Mouse (Mus musculus): ENCODE measurements at regions not wholly inside any gene's neighbourhood (a gene's known extent, or its start where the extent isn't known, plus 50 kb on each side); places are given as distances from the start of the nearest gene placed in this dataset.

GRCm38 (mm10) chr9:120794210-120794609 is 134.8 kb upstream of the Ctnnb1 start:
- no peak for DNase-seq (ENCODE audit: low spot score)
- WGBS: 88% methylated on average over 5 of the region's 5 CpGs
- H3K27me3 ChIP-seq (ENCODE audit: insufficient read depth, poor library complexity, severe bottlenecking): 0 out of 2 replicates have a peak, but pooled peaks cover 13% of the 10 kb centered on the region
- H3K4me1 ChIP-seq: peaks cover 18% of the 10 kb centered on the region
- H3K4me3 ChIP-seq: no peak overlapping the region
- H3K27ac ChIP-seq: no peak overlapping the region
- no peaks in the 10 kb centered on the region for H3K36me3 ChIP-seq
- peaks cover 8% of the 10 kb centered on the region; the same call in 1 of the 2 replicates for H3K9me3 ChIP-seq

DNA sequence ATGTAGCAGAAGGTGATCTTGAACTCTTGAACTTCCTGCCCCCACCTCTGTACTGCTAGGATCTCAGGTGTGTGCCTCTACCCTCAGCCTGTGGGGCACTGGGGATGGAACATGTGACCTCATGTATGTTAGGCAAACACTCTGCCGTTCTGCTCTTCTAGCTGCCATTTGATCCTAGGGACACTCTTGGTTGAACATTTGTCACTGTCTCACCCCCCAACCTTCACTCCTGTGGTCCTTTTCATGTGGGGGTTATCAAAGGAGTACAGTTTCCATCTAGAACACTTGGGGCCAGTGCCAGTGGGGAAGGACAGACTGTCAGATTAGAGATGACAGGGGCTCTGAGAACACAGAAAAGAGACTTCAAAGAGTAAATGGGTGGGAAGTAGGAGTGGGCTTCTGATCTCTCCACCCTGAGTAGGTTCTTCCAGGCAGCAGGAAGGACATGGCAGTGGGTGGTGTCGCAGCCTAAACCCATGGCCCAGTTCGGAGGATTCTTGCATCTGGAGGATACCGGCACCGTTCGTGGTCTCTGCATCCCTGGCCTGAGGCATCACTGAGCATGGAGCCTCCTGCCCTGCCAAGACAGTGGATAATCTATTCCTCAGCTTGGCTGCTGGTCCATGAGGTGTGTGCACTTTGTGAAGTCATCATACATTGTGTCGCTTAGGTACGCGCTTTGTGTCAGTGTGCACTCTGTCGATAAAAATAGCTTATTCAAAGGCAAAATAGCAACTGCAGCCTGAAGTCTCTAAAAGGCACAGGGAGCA is 132.7 kb upstream of the Ctnnb1 start:
- Histone ChIP-seq H3K27me3 (ENCODE audit: insufficient read depth, poor library complexity, severe bottlenecking) (0 out of 2 replicates have a peak, but pooled peaks cover 13% of the 10 kb centered on the region), H3K4me1 (peaks cover 18% of the 10 kb centered on the region), H3K36me3 (no peaks in the 10 kb centered on the region), H3K4me3 (no peak overlapping the region), H3K9me3 (peaks cover 5% of the 10 kb centered on the region; the same call in 1 of the 2 replicates), H3K27ac (no peak overlapping the region)
- WGBS: 77% methylated on average over 10 of the region's 10 CpGs
- DNase-seq (ENCODE audit: low spot score): no peak

DNA sequence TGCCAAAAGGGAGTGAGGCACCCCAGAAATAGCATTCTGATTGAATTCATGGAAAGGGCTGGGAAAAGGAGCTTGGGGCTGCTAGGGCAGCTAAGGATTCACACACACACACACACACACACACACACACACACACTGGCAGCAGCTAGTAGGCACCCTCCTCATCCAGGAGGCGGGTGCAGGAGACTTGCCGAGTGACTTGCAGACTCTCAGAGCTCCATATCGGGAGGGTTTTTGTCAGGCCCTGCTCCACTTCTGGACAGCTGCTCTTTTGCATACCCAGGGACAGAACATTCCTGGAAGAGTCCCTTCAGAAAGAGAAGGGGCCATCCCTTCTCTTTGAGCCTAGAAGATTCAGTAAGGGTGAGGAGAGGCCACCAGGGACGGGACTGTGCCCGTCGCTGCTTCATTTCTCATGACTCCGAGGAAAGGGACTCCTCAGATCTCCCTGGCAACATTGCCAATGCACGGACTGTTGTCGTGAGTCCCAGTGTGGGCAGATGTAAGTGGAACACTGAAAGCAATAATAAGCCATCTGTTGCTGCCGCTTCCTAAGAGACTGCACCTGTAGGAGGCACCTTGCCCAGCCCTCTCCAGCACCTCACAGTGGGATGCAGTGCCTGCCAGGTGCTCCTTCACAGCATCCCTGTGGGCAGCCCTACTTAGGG is 130.9 kb upstream of the Ctnnb1 start:
- Histone ChIP-seq H3K27ac (no peak overlapping the region), H3K9me3 (no peaks in the 10 kb centered on the region), H3K4me1 (peaks cover 18% of the 10 kb centered on the region), H3K36me3 (no peaks in the 10 kb centered on the region), H3K4me3 (no peak overlapping the region), H3K27me3 (ENCODE audit: insufficient read depth, poor library complexity, severe bottlenecking) (0 out of 2 replicates have a peak, but pooled peaks cover 13% of the 10 kb centered on the region)
- DNase-seq (ENCODE audit: low spot score): no peak
- WGBS: 45% methylated on average over 10 of the region's 10 CpGs

DNA sequence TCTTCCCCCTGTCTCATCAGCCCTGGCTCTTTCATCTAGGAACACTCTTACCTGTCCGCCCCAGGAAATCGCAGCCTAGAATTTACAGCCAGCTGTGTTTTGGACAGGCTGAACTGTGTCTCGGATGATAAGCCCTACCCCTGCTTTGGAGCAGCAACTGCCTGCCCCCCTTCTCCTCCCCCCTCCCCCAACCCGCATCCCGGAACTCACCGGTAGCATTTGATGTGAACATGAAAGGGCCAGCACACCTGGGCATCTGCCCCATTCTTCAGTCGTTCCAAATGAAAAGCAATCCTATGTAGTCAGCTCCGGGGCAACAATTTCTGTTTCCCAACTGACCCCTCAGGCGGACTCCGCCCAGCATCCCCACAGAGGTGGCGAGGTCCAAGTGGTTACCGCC is 130.1 kb upstream of the Ctnnb1 start:
- Histone ChIP-seq H3K4me1 (peaks cover 18% of the 10 kb centered on the region), H3K36me3 (no peaks in the 10 kb centered on the region), H3K9me3 (no peaks in the 10 kb centered on the region), H3K27ac (no peak overlapping the region), H3K4me3 (no peak overlapping the region), H3K27me3 (ENCODE audit: insufficient read depth, poor library complexity, severe bottlenecking) (0 out of 2 replicates have a peak, but pooled peaks cover 13% of the 10 kb centered on the region)
- WGBS: 30% methylated on average over 12 of the region's 12 CpGs
- no peak for DNase-seq (ENCODE audit: low spot score)

DNA sequence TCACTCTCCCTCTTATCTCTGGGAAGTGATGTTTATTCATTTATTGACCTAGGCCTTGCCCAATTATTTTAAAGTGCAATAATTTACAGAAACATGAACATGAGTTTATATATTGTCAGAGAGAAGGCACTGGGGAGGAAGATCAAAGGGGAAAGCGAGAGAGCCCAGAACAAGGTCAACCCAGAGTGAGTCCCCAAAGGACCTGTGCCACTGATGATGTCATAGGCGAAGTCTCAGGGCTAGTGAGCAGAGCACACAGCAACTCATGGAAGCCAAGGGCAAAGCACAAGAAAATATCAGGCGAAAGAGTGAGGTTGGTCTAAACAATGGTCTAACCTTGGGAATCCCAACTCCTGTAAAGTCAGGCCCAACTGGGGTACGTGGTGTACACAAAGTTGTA is 126.4 kb upstream of the Ctnnb1 start:
- H3K9me3 ChIP-seq: no peaks in the 10 kb centered on the region
- H3K27me3 ChIP-seq (ENCODE audit: insufficient read depth, poor library complexity, severe bottlenecking): 0 out of 2 replicates have a peak, but pooled peaks cover 11% of the 10 kb centered on the region
- peaks cover 29% of the 10 kb centered on the region for H3K4me1 ChIP-seq
- no peak for DNase-seq (ENCODE audit: low spot score)
- H3K36me3 ChIP-seq: no peaks in the 10 kb centered on the region
- H3K4me3 ChIP-seq: no peak overlapping the region
- H3K27ac ChIP-seq: no peak overlapping the region
- WGBS: 85% methylated on average over 4 of the region's 4 CpGs

DNA sequence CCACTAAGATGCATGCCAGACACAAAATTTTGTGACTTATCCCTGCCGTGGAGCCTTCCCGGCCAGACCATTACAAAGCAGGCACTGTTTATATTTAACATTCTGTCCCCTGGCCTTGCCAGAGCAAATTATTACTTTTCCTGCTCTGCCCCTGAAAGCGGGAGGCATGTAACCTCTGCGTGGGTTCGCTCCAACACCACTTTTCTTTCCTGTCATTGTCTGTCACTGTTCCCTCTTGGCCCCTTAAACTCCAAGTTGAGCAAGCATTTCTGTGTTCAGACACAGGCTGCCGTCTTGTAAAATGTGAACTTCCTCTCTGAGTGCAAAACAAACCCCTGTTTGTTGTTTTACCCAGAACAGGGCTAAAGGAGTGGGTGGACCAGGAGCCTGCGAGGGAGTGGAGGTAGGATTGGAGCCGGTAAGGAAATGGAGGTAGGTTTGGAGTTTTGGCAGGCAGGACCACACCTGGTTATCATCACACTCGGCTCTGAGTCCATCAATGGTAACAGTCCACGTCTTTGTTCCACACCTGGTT is 124.2 kb upstream of the Ctnnb1 start:
- peaks cover 9% of the 10 kb centered on the region; the same call in 1 of the 2 replicates for H3K27me3 ChIP-seq (ENCODE audit: insufficient read depth, poor library complexity, severe bottlenecking)
- DNase-seq (ENCODE audit: low spot score): no peak
- H3K4me1 ChIP-seq: peaks cover 24% of the 10 kb centered on the region
- 45% methylated on average over 10 of the region's 10 CpGs for WGBS
- H3K9me3 ChIP-seq: no peaks in the 10 kb centered on the region
- no peak overlapping the region for H3K4me3 ChIP-seq
- H3K36me3 ChIP-seq: no peaks in the 10 kb centered on the region
- H3K27ac ChIP-seq: no peak overlapping the region; the same call in none of the 2 replicates

DNA sequence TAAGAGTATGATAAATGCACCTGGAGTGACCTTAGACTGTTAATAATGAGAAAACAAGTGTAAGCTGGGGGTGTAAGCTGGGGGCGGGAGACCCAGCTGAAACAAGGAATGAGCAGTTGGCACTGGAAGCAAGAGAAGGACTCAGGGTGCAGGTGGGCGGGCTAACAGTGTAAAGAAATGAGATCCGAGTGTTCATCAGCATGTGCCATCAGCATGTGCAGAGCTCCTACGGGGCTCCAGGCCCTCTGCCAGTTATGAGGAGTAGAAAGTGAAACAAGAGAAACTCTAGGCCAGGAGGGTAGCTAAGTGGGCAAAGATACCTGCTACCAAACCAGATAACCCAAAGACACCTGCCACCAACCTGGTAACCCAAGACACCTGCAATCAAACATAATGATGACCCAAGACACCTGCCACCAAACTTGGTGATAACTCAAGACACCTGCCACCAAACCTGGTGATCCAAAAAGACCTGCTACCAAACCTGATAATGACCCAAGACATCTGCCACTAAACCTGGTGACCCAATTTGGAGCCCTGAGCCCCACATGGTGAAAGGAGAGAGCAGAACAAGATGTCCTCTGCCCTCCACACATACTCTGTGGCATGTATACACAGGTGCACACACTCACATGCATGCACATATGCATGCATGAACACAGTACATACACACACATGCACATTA is 120.1 kb upstream of the Ctnnb1 start:
- DNase-seq (ENCODE audit: low spot score): no peak

DNA sequence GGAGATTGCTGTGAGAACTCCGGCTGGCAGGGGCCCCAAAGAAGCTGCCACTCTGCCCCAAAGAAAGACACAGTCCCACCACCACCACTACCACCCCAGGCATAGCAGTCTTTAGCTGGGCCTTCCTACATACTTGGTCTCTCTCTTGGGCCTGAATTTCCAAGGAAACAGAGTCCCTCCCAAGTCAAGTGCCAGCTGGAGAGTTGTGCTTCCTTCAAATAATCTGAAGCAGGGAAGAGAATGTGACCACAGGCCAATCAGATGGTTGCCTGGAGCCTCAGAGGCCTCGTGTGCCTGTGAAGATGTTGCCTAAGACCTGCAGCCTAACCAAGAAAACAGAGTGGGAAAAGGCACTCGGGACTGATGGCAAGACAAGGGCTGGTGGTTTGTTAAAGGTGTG is 117.5 kb upstream of the Ctnnb1 start:
- H3K4me3 ChIP-seq: no peak overlapping the region
- peaks cover 9% of the 10 kb centered on the region; the same call in 1 of the 2 replicates for H3K27me3 ChIP-seq (ENCODE audit: insufficient read depth, poor library complexity, severe bottlenecking)
- no peak for DNase-seq (ENCODE audit: low spot score)
- WGBS: 66% methylated on average over 3 of the region's 3 CpGs
- H3K36me3 ChIP-seq: no peaks in the 10 kb centered on the region
- H3K9me3 ChIP-seq: no peaks in the 10 kb centered on the region
- peaks cover 21% of the 10 kb centered on the region for H3K4me1 ChIP-seq
- no peak overlapping the region for H3K27ac ChIP-seq

More for the DNA sequence above, 120.1 kb upstream of the Ctnnb1 start:
- Histone ChIP-seq H3K4me1 (peaks cover 37% of the 10 kb centered on the region), H3K27ac (no peak overlapping the region), H3K4me3 (no peak overlapping the region), H3K9me3 (no peaks in the 10 kb centered on the region), H3K36me3 (no peaks in the 10 kb centered on the region), H3K27me3 (ENCODE audit: insufficient read depth, poor library complexity, severe bottlenecking) (peaks cover 9% of the 10 kb centered on the region; the same call in 1 of the 2 replicates)
- WGBS: 72% methylated on average over 4 of the region's 4 CpGs

DNA sequence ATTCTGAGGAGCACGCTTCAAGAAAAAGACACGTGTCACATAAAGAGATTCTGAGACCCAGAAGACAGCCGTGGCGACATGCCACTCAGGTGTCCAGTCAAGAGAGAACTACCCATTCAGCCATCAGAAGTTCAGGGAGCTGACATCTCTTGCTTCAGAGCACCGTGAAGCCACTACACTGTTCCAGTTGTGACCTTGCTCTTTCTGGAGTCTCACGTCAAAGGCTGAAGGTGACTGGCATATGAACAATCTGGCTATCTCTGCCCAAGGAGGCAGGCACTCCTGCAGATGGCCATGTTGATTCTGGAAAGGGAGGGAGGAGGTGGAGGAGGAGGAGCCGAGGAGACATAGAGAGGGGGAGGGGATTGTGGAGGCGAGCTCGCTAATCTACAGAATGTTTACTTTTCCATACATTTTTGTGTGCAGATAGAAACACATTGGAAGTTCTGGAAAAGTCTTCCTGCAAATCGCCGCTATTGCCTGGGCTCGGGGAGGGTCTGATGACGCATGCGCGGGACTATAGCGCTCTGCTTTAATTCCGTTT is 116.3 kb upstream of the Ctnnb1 start:
- no peak for DNase-seq (ENCODE audit: low spot score)
- Histone ChIP-seq H3K36me3 (no peaks in the 10 kb centered on the region), H3K4me1 (peaks cover 18% of the 10 kb centered on the region), H3K9me3 (no peaks in the 10 kb centered on the region), H3K27ac (no peak overlapping the region), H3K27me3 (ENCODE audit: insufficient read depth, poor library complexity, severe bottlenecking) (peaks cover 9% of the 10 kb centered on the region; the same call in 1 of the 2 replicates), H3K4me3 (no peak overlapping the region)
- 61% methylated on average over 17 of the region's 17 CpGs for WGBS

DNA sequence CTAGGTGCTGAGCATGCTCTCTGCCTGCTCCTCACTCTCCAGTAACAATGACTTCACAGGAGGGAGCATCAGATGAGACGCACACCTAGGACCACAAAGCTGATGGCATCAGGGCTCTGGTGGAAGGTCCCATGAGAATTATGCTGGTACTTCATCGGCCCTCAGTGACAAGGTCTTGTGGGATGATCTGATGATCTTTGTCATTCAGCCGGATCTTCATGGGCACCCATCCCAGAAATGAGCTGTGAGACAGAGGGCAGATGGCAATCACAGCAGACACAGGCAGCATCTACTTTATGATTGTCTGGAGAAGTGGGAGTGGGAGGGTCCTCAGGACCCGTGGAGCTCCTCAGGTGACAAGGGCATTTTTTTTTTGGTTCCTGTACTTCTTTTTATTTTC is 114.7 kb upstream of the Ctnnb1 start:
- H3K27me3 ChIP-seq (ENCODE audit: insufficient read depth, poor library complexity, severe bottlenecking): no peaks in the 10 kb centered on the region
- H3K4me3 ChIP-seq: no peak overlapping the region
- DNase-seq (ENCODE audit: low spot score): no peak
- no peaks in the 10 kb centered on the region for H3K9me3 ChIP-seq
- 80% methylated on average over 4 of the region's 4 CpGs for WGBS
- no peaks in the 10 kb centered on the region for H3K36me3 ChIP-seq
- H3K4me1 ChIP-seq: peaks cover 13% of the 10 kb centered on the region
- no peak overlapping the region for H3K27ac ChIP-seq

GRCm38 (mm10) chr9:120818726-120819317 is 110.2 kb upstream of the Ctnnb1 start:
- H3K4me1 ChIP-seq: peaks cover 8% of the 10 kb centered on the region
- DNase-seq (ENCODE audit: low spot score): no peak
- WGBS: 85% methylated on average over 22 of the region's 22 CpGs
- H3K27ac ChIP-seq: no peak overlapping the region
- no peaks in the 10 kb centered on the region for H3K9me3 ChIP-seq
- no peaks in the 10 kb centered on the region for H3K27me3 ChIP-seq (ENCODE audit: insufficient read depth, poor library complexity, severe bottlenecking)
- no peaks in the 10 kb centered on the region for H3K36me3 ChIP-seq
- H3K4me3 ChIP-seq: no peak overlapping the region

GRCm38 (mm10) chr9:120820892-120821291 is 108.1 kb upstream of the Ctnnb1 start:
- DNase-seq (ENCODE audit: low spot score): no peak
- Histone ChIP-seq H3K9me3 (no peaks in the 10 kb centered on the region), H3K4me3 (no peak overlapping the region), H3K27ac (no peak overlapping the region), H3K36me3 (no peaks in the 10 kb centered on the region), H3K4me1 (peaks cover 7% of the 10 kb centered on the region; the same call in 1 of the 2 replicates), H3K27me3 (ENCODE audit: insufficient read depth, poor library complexity, severe bottlenecking) (no peaks in the 10 kb centered on the region)
- WGBS: 73% methylated on average over 6 of the region's 6 CpGs

Data from heart, embryonic 10.5 days (tissue).